Mouse (Mus musculus) large intestine, adult 2 months (tissue): ENCODE data around the gene Ttc30a1. TPM values are rescaled to one million over a fixed set of nuclear protein-coding genes. Genes with fewer than 3 reads are reported as not detected.

Experiments used
- DNase-seq: peaks from one replicate; pipeline ENCODE4 v3.0.0-alpha.2; 2012; ENCODE audit warnings: low read depth, low spot score
- WGBS: fragments of 180-500 bp; shearing (Covaris S2); methylation state at CpG from one replicate; pipeline ENCODE4 v1.1.7; 2018; 5-methylcytosine and 5-hydroxymethylcytosine counted together
- polyA plus RNA-seq: library from polyadenylated mRNA; depleted of rRNA; stranded (reverse); fragments of >200 nt; gene quantifications from 2 replicates; pipeline ENCODE4 v1.2.3, GENCODE M21; 2012; rRNA removed

Ttc30a1 gene
- 1.8 TPM in 2 replicates for polyA plus RNA-seq

GRCm38 (mm10) chr2:75981440-75982081 lies at the start of gene Ttc30a1:
Gene Ttc30a1, minus strand, starts transcription at chr2:75981967.
- DNase-seq, result peak; percentile 92
- WGBS, result 4% methylated on average over 34 of the region's 34 CpGs

DNA sequence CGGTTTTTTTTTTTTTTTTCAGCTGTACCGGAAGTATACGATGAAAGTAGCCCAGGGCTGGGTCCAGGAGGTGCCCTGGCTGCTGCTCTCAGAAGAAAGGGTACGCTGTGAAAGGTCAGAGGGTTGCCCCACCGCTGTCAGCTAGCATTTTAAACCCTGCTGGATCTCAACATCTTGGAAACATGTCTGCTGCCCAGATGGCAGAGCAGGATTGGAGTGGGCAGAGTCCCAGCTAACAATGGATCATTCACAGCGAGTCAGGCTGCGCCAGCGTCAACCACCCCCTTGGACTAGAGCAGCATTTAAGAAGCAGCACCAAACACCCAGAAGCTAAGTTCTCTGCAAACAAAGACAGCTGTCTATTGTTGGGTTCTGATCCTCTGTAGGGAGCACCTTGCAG lies 48.3 kb upstream of the Ttc30a1 start:
- no peak for DNase-seq
- WGBS, result 53% methylated on average over 8 of the region's 8 CpGs

DNA sequence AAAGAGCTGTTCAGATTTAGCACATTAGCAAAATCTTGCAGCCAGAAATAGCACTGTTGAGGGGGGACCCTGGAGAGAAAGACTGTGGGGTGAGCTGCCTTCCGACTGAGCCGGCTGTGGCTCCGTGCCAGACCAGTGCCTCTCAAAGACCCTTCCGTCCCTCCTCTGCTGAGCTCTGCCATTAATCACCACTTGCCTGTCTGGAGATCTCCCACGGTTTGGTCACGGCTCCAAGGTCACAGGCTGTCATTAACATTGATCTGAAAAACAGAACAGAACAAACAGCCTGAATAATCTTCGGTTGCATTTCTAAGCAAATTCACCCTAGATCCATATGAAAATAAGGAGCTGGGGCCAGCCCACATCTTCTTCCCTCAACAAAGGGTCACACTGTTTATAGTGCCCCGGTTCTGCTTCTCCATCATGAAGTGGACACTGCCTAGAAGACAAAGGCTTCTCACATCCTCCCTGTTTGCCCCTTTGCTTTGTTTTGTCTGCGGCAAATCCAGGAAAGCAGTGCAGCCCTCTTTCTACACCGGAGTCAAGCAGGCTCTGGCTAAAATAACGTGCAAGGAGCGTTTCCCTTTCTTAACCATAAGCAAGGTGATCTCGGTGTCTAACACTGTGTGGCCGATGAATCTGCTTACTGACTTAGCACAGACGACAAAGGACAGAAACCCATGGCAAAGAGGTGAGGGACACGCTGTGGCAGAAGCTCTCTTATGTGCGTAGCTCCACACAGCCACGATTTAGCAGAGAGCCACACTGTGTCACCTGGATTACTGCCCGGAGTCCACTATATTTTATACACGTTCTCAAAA lies 47.5 kb upstream of the Ttc30a1 start:
- 32% methylated on average over 20 of the region's 20 CpGs for WGBS
- DNase-seq, result no peak

DNA sequence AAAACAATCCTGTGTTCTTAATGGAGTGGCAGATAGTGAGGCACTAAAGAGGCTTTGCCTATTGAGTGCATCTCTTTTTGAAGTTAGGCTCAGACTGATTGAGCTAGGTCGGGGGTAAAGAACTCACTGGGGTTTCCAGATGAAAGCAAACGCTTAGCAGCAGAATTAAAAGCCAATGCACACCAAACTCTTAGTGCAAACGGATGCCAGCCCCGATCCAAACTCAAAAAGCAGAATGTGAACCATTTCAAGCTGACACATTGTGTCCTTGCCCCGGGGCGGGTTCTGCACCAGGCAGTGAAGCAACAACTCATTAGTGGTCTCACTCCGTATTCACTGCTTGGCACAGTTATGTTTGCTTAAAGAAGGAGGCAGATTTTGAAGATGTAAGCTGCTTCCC lies 35.1 kb upstream of the Ttc30a1 start:
- WGBS, result 35% methylated on average over 7 of the region's 7 CpGs

DNA sequence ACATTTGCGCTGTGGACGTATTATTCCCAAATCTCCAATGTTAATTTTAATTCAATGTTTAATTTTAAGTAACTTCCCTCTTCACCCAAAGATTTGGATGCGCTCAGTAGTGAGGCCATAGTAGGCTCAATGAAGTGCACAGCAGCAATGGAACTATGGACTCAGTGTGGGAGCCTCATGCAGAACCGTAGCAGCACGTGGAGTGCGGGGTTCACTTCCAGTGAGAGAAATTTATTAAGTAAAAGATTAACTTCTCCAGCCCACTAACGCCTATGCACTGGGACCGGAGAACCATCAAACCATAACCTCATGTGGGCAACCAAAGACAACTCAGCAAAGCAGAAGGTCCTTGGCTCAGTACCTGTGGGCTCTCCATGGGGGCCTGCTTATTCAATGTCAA lies 34.4 kb upstream of the Ttc30a1 start:
- 60% methylated on average over 8 of the region's 8 CpGs for WGBS
- no peak for DNase-seq

More for the DNA sequence above, 35.1 kb upstream of the Ttc30a1 start:
- DNase-seq, result no peak

GRCm38 (mm10) chr2:76015460-76015859 lies 33.7 kb upstream of the Ttc30a1 start:
- WGBS, result 93% methylated on average over 7 of the region's 7 CpGs
- DNase-seq, result no peak

DNA sequence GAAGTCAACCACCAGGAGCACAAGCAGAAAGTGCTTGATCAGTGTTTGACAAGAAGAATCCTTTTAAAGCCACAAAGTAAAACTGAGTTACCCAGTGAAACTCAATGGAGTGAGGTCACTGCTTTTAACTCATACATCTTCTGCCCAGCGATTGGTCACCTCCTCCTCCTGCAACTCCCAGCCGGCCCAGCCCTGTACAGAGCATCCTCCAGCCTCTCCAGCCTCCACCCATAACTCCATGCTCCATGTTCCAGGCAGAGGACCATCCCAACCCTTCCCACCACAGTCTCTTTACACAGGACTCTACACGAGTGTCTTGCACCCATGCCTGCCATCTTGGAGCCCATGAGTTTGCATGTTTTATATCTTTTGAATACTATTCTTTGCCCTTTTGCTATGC lies 32.9 kb upstream of the Ttc30a1 start:
- WGBS, result 84% methylated on average over 3 of the region's 3 CpGs
- no peak for DNase-seq

GRCm38 (mm10) chr2:76006194-76006593 lies 24.4 kb upstream of the Ttc30a1 start:
- no peak for DNase-seq
- 31% methylated on average over 4 of the region's 4 CpGs for WGBS

DNA sequence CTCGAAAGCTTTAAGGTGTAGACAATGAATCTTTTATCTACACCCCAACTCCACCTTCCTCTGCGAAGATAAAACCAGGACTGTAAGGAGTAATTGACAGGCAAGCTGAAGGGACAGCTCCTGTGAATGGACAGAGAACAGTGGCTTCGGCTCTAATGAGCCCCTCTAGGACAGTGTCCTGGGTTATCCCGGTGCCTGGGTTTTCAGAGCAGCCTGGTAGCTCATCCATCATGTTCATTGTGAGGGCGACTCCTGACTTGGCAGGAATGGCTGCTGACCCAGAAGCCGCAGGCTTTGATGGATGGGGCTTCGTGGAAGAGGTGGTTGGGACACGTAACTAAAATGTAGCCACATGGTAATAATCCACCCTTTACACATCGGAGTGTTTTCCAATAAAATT lies 21.1 kb upstream of the Ttc30a1 start:
- WGBS, result 73% methylated on average over 9 of the region's 9 CpGs
- DNase-seq, result no peak

GRCm38 (mm10) chr2:76001392-76001791 lies 19.6 kb upstream of the Ttc30a1 start:
- no peak for DNase-seq
- whole genome bisulfite sequencing, result 27% methylated on average over 8 of the region's 8 CpGs

- no peak for DNase-seq
- WGBS, result 35% methylated on average over 12 of the region's 12 CpGs
These were observed 17.9 kb upstream of the Ttc30a1 start for GRCm38 (mm10) chr2:75999636-76000035.

- 43% methylated on average over 8 of the region's 8 CpGs for WGBS
- no peak for DNase-seq
These were observed 16.9 kb upstream of the Ttc30a1 start for GRCm38 (mm10) chr2:75998692-75999091.

DNA sequence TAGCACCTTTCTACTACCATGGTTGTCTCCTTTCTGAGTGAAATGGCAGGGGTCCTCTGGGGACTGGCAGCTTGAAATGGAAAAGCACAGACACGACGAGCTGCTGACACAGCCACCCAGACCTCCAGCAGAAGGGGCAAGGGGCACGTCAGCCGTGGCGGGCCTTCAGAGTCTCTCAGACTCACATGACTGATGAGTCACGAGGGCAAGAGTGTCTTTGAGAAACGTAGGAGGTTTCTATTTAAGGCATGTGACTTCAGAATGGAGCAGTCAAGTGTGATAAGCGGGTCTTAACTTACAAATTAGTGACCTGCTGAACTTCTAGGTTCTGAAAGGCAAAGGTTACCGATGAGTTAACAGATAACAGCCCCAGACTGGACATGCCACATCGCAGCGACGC lies 16.0 kb upstream of the Ttc30a1 start:
- 49% methylated on average over 12 of the region's 12 CpGs for WGBS
- DNase-seq, result no peak

DNA sequence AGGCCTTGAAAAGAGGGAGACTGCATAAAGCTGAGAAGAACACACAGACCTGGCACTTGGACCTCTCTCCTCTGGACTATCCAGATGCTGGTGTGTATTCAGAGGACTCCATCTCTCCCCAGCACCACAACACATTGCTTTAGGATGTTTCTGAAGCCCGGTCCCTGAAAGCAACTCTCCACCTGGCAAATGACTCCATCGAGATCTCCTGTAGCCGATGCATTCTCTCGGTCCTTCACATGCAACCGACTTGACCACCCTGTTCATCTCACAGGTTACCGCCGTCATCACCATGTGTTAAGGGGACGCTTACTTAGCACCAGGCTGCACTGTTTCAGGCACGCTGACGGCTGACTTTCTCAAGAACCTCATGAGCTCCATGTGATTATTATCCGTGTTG lies 13.1 kb upstream of the Ttc30a1 start:
- 95% methylated on average over 11 of the region's 11 CpGs for WGBS

DNA sequence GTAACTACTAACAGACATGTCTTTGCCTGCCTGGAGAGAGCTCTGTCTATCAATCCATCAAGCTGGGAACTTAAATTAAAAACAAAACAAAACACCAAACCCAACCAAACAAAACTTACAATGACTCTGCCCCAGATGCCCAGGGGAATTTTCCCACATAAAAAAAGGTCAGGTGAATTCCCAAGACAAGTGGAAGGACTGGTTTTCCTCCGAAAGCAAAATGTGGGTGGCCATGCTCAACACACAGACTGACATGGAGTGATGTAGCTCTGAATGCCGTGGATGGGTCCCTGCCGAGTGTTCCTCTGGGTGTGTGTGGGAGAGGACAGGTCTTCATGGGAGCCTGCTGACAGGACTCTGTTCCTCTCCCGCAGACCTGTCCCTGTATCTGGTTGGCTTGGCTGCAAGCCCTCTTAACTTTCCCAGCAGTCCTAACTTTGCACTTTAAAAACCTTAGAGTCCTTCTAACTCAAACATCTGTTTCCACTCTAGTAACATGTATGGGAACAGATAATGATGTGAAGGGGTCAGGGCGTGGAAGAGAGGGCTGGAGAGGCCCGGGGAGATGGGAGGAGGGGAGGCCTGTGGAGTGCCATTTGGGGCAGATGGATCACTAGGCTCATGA lies 9.9 kb upstream of the Ttc30a1 start:
- 56% methylated on average over 6 of the region's 6 CpGs for WGBS
- DNase-seq, result no peak

More for the DNA sequence above, 13.1 kb upstream of the Ttc30a1 start:
- no peak for DNase-seq

DNA sequence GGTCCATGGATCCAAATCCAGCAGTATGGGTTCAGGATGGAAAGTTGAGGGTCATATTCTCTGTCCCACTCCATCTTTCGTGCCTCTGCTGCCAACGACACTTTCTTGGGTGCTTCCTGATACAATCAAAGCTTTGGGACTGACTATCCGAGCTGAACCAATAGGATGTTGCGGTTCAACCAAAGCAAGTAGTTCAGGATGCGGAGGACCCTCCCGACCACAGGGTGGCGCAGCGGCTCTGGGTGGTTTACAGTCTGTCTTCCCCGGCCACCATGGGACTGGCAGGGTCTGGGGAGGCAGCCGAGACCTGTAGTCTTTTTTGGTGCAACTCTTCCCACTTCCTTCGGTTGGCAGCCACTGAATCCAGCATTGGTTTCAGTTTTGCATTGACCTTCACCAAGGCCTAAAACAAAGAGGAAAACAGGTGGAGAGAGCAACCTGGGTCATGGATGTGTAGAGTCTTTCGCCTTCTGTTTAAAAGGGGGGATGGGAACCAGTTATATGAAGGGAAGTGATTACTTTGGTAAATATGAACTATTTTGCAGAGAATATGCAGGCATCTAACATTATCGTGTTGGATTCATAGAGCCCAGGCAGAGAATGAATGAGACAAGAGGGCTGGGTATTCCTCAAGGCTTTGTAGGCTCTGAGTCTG lies 9.2 kb upstream of the Ttc30a1 start:
- DNase-seq, result no peak
- WGBS, result 60% methylated on average over 13 of the region's 13 CpGs

DNA sequence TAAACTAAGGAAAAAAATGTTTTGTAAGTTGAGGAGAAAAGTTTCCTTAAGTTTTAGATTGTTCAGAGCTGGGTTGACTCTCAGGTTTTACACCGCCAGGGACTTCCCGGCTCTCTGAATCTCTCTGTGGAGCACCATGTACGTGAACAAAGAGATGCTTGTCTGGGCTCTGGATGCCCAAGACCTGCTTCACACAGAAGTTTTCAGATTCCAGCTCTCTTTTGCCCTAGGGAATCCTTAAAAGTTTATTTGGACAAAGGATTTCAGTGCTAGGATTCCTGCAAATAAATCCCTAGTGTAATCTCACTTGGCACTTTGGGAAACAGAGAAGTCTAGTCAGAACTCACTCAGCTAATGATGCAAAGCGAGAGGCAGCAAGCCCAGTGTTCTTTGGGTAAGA lies 7.9 kb upstream of the Ttc30a1 start:
- DNase-seq, result no peak
- 80% methylated on average over 4 of the region's 4 CpGs for WGBS

DNA sequence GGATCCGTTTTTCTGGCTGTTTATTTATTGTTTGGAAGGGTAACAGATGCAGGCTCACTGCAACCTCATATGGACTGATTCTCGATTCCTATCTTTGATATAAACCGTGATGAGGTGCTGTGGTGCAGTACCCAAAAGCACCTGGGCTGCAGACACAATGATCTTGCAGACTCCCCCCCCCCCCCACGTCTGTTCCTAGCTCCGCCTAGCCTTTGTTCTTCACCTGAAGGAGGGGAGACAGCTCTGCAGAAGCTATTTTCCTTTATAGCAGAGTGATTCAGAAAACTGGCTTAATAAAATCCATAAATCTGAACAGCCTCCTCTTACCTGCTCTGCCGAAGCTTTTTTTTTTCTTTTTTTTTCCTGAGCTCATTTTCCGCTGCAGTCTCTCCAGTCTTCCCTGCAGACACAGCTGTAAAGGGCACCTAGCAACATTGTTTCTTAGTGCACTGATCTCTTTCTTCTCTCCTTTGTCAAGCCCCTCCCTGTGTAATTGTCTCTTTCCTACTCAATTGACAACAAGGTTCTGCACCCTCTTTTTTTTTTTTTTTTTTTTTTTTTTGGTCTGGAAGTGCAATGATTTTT lies 7.1 kb upstream of the Ttc30a1 start:
- 25% methylated on average over 7 of the region's 7 CpGs for WGBS
- DNase-seq, result no peak

DNA sequence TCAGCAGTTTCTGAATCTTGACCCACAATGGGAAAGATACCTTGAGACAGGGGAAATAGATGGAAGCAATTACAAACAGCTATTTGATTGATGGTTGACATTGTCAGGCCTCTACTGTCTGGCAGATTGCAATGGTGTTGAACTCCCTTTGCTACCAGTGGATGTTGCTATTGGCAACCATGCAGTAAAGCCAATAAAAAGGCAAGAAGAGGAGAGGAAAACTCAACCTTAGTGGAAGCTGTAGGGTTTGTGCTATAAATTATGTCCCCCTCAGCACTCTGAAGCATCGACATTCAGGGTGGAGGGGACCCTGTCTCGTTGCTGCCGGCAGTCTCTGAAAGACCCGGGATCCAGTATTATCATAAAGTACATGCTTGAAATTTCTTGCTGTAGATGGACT lies 6.6 kb upstream of the Ttc30a1 start:
- no peak for DNase-seq
- WGBS, result 24% methylated on average over 4 of the region's 4 CpGs

- no peak for DNase-seq
- 62% methylated on average over 9 of the region's 9 CpGs for WGBS
These were observed 6.0 kb upstream of the Ttc30a1 start for GRCm38 (mm10) chr2:75987739-75988138.
